Comparison of ENCODE assay signal across 31 mouse cellular contexts in genomic region chr4:53155471-53155870, GRCm38 (mm10). TPM values are rescaled to one million over a fixed set of nuclear protein-coding genes. Genes with fewer than 3 reads are reported as not detected.
DNase-seq lines count a peak whose midpoint lies in the region; ATAC-seq lines count a peak whose summit lies in the region.
"Had no signal": no experiment of that assay in that cellular context is flagged by ENCODE, and none has a peak within 500 bp of the region (broad histone marks: within the 10 kb centered on the region; RNA-seq: fewer than 3 reads in every experiment).

No protein-coding gene starts in this region.

- DNase-seq in hindbrain, embryonic 10.5 days (ENCODE audit: low spot score) = no peak
- peak; percentile 6 to 30 for DNase-seq in monocyte, adult 2 months (ENCODE audit: low read depth in 1 of 2, low spot score in 2 of 2)
- DNase-seq in splenic B cell, adult 2 months (ENCODE audit: low read depth, low spot score) = peak; percentile 16
- no peak for DNase-seq in retina, embryonic 14.5 days (ENCODE audit: low spot score)
- DNase-seq: adrenal gland, adult 8-10 months; cerebellum, adult 11 months; cerebellum, postnatal 10 days; heart, adult 11 months; heart, postnatal 10 days; kidney, adult 9 months; kidney, postnatal 10 days; layer of hippocampus, adult 9-11 months; lung, postnatal 10 days; right cerebral cortex, postnatal 25 days; spleen, adult 18-20 months; thymus, postnatal 4 days had no signal

- 0 out of 2 replicates have a peak overlapping the region, but pooled peaks have one; percentile 6 for H3K4me2 ChIP-seq in hindbrain, embryonic 15.5 days
- H3K4me2 ChIP-seq: embryonic facial prominence, embryonic 13.5 days; heart, embryonic 13.5 days; limb, embryonic 15.5 days; midbrain, embryonic 11.5 days had no signal

- H3K9me3 ChIP-seq in hindbrain, embryonic 15.5 days = no peaks in the 10 kb centered on the region
- H3K9me3 ChIP-seq in hindbrain, embryonic 10.5 days = no peaks in the 10 kb centered on the region
- H3K9me3 ChIP-seq: embryonic facial prominence, embryonic 13.5 days; heart, embryonic 13.5 days; limb, embryonic 10.5 days; limb, embryonic 15.5 days; neural tube, embryonic 13.5 days had no signal

- no peaks in the 10 kb centered on the region; the same call in 1 of the 2 replicates for H3K27me3 ChIP-seq in hindbrain, embryonic 15.5 days
- H3K27me3 ChIP-seq in hindbrain, embryonic 10.5 days (ENCODE audit: insufficient read depth, poor library complexity, severe bottlenecking) = peaks cover 3% of the 10 kb centered on the region
- no peaks in the 10 kb centered on the region for H3K27me3 ChIP-seq in splenic B cell, adult 2 months (ENCODE audit: control insufficient read depth, insufficient read depth, low read length, poor library complexity, severe bottlenecking)
- H3K27me3 ChIP-seq: embryonic facial prominence, embryonic 13.5 days; heart, embryonic 13.5 days; limb, embryonic 15.5 days; neural tube, embryonic 13.5 days had no signal

- H3K4me3 ChIP-seq in hindbrain, embryonic 15.5 days = no peak overlapping the region
- no peak overlapping the region for H3K4me3 ChIP-seq in hindbrain, embryonic 10.5 days
- no peak overlapping the region for H3K4me3 ChIP-seq in brown adipose tissue, adult 24 weeks (ENCODE audit: insufficient read depth, low read depth, low read length)
- H3K4me3 ChIP-seq: embryonic facial prominence, embryonic 13.5 days; erythroblast, embryonic 14.5 days; heart, embryonic 13.5 days; limb, embryonic 10.5 days; limb, embryonic 15.5 days; neural tube, embryonic 13.5 days had no signal

- H3K36me3 ChIP-seq in hindbrain, embryonic 15.5 days = no peaks in the 10 kb centered on the region
- H3K36me3 ChIP-seq in hindbrain, embryonic 10.5 days = no peaks in the 10 kb centered on the region
- H3K36me3 ChIP-seq in splenic B cell, adult 2 months (ENCODE audit: control insufficient read depth, insufficient read depth, low read length, poor library complexity, severe bottlenecking) = peaks cover 6% of the 10 kb centered on the region; the same call in 1 of the 2 replicates
- H3K36me3 ChIP-seq: embryonic facial prominence, embryonic 13.5 days; heart, embryonic 13.5 days; limb, embryonic 10.5 days; limb, embryonic 15.5 days; neural tube, embryonic 13.5 days had no signal

- peaks cover 22% of the 10 kb centered on the region for H3K4me1 ChIP-seq in hindbrain, embryonic 15.5 days (replicated peaks)
- peaks cover 34% of the 10 kb centered on the region for H3K4me1 ChIP-seq in hindbrain, embryonic 10.5 days (replicated peaks)
- peaks cover 26% of the 10 kb centered on the region for H3K4me1 ChIP-seq in brown adipose tissue, adult 24 weeks (ENCODE audit: control insufficient read depth, insufficient read depth, insufficient read length, low read length)

- no peak for ATAC-seq in hindbrain, embryonic 15.5 days (ENCODE audit: low FRiP score, low read depth)
- no peak for ATAC-seq in monocyte, adult 5-6 weeks (replicated peaks; ENCODE audit: insufficient number of reproducible peaks, low FRiP score, low TSS enrichment, poor library complexity, severe bottlenecking)
- ATAC-seq: activated CD4-positive, CD25-positive, alpha-beta regulatory T cell, adult 4 months; forebrain, embryonic 16.5 days; intestine, postnatal 0 days; midbrain, embryonic 16.5 days had no signal

- no peak overlapping the region for H3K9ac ChIP-seq in hindbrain, embryonic 15.5 days
- H3K9ac ChIP-seq: embryonic facial prominence, embryonic 13.5 days; heart, embryonic 13.5 days; limb, embryonic 15.5 days; neural tube, embryonic 13.5 days had no signal

- H3K27ac ChIP-seq in hindbrain, embryonic 15.5 days (replicated peaks) = no peak overlapping the region
- H3K27ac ChIP-seq in hindbrain, embryonic 10.5 days = no peak overlapping the region
- H3K27ac ChIP-seq in brown adipose tissue, adult 24 weeks (replicated peaks; ENCODE audit: low read depth, low read length) = peak overlapping the region; percentile 31
- H3K27ac ChIP-seq: embryonic facial prominence, embryonic 13.5 days; heart, embryonic 13.5 days; limb, embryonic 10.5 days; limb, embryonic 15.5 days; neural tube, embryonic 13.5 days; stomach, postnatal 0 days had no signal

- WGBS in hindbrain, embryonic 15.5 days = 81% methylated on average over 11 of the region's 11 CpGs
- whole genome bisulfite sequencing in hindbrain, embryonic 10.5 days = 89% methylated on average over 11 of the region's 11 CpGs

RNA-seq across cellular contexts. Expression of gene Abca1, which starts 4.2 kb away (rescaled TPM):
- 10.1 and 11.1 TPM in 2 replicates for polyA plus RNA-seq in hindbrain, embryonic 15.5 days (2015; fragmentation: Nextera tagmentation; extraction: Ambion mirVana)
- 2.7 and 3.6 TPM in 2 replicates for polyA plus RNA-seq in hindbrain, embryonic 10.5 days (2016; fragmentation: Nextera tagmentation; extraction: Ambion mirVana)
- total RNA-seq in monocyte, adult 5-6 weeks (2017) = 21.5 to 30.2 TPM (median 25.1 TPM) in 3 replicates
- polyA plus RNA-seq in brown adipose tissue, adult 24 weeks (2012; ENCODE audit: insufficient read depth, insufficient read length, missing spikeins) = 21.5 and 22.3 TPM in 2 replicates

Comparison
In these comparisons a context has a peak if more than half of its experiments do, and no peak if none do; other contexts are left out.
1. DNase-seq: peak in monocyte, adult 2 months (2 of 2) and splenic B cell, adult 2 months (single experiment); none in hindbrain, embryonic 10.5 days (single experiment) and retina, embryonic 14.5 days (single experiment).